Mouse (Mus musculus): ENCODE results near the gene Pald1.

GRCm38 (mm10) chr10:61426251-61426757 lies 43.0 kb upstream of the Pald1 start:
- no peak for TF ChIP-seq CTCF (IDR thresholded peaks at IDR 0.05; ENCODE audit: low read depth)
- no peak for TF ChIP-seq EP300 (optimal IDR thresholded peaks at IDR 0.05)

Measured in stomach, postnatal 0 days (tissue).